Mouse (Mus musculus): ENCODE results near the gene Rnaseh2c. TPM values are rescaled to one million over a fixed set of nuclear protein-coding genes. Genes with fewer than 3 reads are reported as not detected.

Rnaseh2c gene
- polyA plus RNA-seq, 1 experiment from 2014 or later, result 102 TPM

- H3K9ac ChIP-seq, result no peak overlapping the region
- no peaks in the 10 kb centered on the region for H3K4me1 ChIP-seq (replicated peaks)
- no peaks in the 10 kb centered on the region for H3K9me3 ChIP-seq (replicated peaks)
- H3K4me3 ChIP-seq, result no peak overlapping the region
- WGBS, result 68% methylated on average over 4 of the region's 4 CpGs
- H3K27me3 ChIP-seq (replicated peaks), result 0 out of 2 replicates have a peak, but pooled peaks cover 2% of the 10 kb centered on the region
- no peaks in the 10 kb centered on the region for H3K36me3 ChIP-seq
- H3K27ac ChIP-seq (ENCODE audit: poor library complexity, severe bottlenecking), result no peak overlapping the region
- no peak for ATAC-seq (ENCODE audit: insufficient number of reproducible peaks, low FRiP score)
- no peak overlapping the region for H3K4me2 ChIP-seq
Observed at GRCm38 (mm10) chr19:5579971-5580370, 21.7 kb upstream of the Rnaseh2c start.

DNA sequence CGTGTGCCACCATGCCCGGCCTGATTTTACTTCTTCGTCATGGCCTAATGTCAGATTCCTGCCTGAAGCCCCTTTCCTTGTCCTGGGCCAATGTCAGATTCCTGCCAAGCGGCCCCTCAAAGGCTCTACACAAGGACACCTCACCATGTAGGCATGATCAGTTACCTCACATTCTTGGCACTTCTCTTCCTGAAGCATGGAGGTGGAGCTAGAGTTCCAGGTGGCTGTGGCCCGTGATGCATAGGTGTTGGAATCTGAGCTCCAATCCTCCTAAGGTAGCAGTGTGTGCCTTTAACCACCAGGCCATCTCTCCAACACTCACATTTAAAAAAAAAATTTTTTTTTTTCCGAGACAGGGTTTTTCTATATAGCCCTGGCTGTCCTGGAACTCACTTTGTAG lies 20.9 kb upstream of the Rnaseh2c start:
- Histone ChIP-seq H3K4me1 (replicated peaks) (no peaks in the 10 kb centered on the region), H3K4me2 (no peak overlapping the region), H3K27me3 (replicated peaks) (0 out of 2 replicates have a peak, but pooled peaks cover 8% of the 10 kb centered on the region), H3K27ac (ENCODE audit: poor library complexity, severe bottlenecking) (no peak overlapping the region), H3K9me3 (replicated peaks) (no peaks in the 10 kb centered on the region), H3K4me3 (no peak overlapping the region), H3K36me3 (no peaks in the 10 kb centered on the region), H3K9ac (no peak overlapping the region)
- WGBS, result 75% methylated on average over 6 of the region's 6 CpGs
- no peak for ATAC-seq (ENCODE audit: insufficient number of reproducible peaks, low FRiP score)

DNA sequence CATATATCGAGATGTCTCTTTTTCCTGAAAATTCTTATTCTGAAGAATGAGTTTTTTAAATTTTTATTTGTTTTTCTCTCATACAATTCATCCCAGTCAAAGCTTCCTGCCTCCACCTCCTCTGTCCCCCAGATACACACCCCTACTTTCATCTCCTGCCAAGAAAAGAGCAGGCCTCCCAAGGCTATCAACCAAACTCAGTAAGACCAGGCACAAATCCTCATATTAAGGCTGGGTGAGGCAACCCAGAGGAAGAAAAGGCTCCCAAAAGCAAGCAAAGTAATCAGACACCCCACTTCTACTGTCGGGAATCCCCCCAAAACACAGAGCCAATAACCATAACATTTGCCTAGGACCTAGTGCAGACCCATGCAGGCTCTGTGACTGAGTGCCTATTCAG lies 19.7 kb upstream of the Rnaseh2c start:
- WGBS, result 57% methylated on average over 2 of the region's 2 CpGs
- no peak for ATAC-seq (ENCODE audit: insufficient number of reproducible peaks, low FRiP score)
- H3K4me2 ChIP-seq, result no peak overlapping the region

GRCm38 (mm10) chr19:5589159-5589558 lies 12.5 kb upstream of the Rnaseh2c start:
- H3K4me3 ChIP-seq, result no peak overlapping the region
- no peaks in the 10 kb centered on the region for H3K36me3 ChIP-seq
- no peak overlapping the region for H3K27ac ChIP-seq (ENCODE audit: poor library complexity, severe bottlenecking)
- H3K27me3 ChIP-seq (replicated peaks), result 0 out of 2 replicates have a peak, but pooled peaks cover 8% of the 10 kb centered on the region
- H3K9ac ChIP-seq, result no peak overlapping the region
- H3K4me2 ChIP-seq, result no peak overlapping the region
- no peaks in the 10 kb centered on the region for H3K4me1 ChIP-seq (replicated peaks)
- ATAC-seq (ENCODE audit: insufficient number of reproducible peaks, low FRiP score), result no peak
- 66% methylated on average over 9 of the region's 9 CpGs for WGBS
- H3K9me3 ChIP-seq (replicated peaks), result no peaks in the 10 kb centered on the region

More for the DNA sequence above, 19.7 kb upstream of the Rnaseh2c start:
- Histone ChIP-seq H3K27me3 (replicated peaks) (0 out of 2 replicates have a peak, but pooled peaks cover 8% of the 10 kb centered on the region), H3K9ac (no peak overlapping the region), H3K4me3 (no peak overlapping the region), H3K9me3 (replicated peaks) (no peaks in the 10 kb centered on the region), H3K4me1 (replicated peaks) (no peaks in the 10 kb centered on the region), H3K36me3 (no peaks in the 10 kb centered on the region), H3K27ac (ENCODE audit: poor library complexity, severe bottlenecking) (no peak overlapping the region)

- H3K27me3 ChIP-seq (replicated peaks), result no peaks in the 10 kb centered on the region
- WGBS, result 83% methylated on average over 6 of the region's 6 CpGs
Observed at GRCm38 (mm10) chr19:5591888-5592287, 9.8 kb upstream of the Rnaseh2c start.

DNA sequence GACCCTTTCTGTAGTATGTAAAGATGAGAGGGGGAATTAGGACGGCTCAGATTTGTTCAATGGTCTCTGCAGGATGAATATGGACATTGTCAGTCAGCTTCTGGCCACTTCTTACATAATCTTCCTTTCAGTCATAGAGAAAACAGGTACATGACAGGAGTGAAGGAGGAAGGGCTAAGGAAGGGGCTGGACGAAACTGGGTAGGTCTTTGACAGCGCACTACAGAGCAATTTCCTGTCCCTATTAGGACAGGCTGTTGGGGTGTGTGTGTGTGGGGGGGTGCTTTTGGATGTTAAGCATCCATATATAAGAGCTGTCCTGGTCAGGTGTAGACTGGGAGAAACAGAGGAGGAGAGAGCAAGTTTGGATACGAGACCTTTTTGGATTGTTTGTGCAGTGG lies 2.4 kb upstream of the Rnaseh2c start:
- Histone ChIP-seq H3K9ac (no peak overlapping the region), H3K4me3 (no peak overlapping the region), H3K4me1 (replicated peaks) (peaks cover 10% of the 10 kb centered on the region), H3K36me3 (peaks cover 15% of the 10 kb centered on the region), H3K9me3 (replicated peaks) (no peaks in the 10 kb centered on the region), H3K4me2 (no peak overlapping the region), H3K27ac (ENCODE audit: poor library complexity, severe bottlenecking) (no peak overlapping the region), H3K27me3 (replicated peaks) (peaks cover 6% of the 10 kb centered on the region; the same call in 1 of the 2 replicates)
- ATAC-seq (ENCODE audit: insufficient number of reproducible peaks, low FRiP score), result no peak
- 77% methylated on average over 4 of the region's 4 CpGs for WGBS

More at GRCm38 (mm10) chr19:5591888-5592287, 9.8 kb upstream of the Rnaseh2c start:
- ATAC-seq (ENCODE audit: insufficient number of reproducible peaks, low FRiP score), result no peak
- no peaks in the 10 kb centered on the region for H3K4me1 ChIP-seq (replicated peaks)
- no peak overlapping the region for H3K4me2 ChIP-seq
- H3K36me3 ChIP-seq, result no peaks in the 10 kb centered on the region
- H3K9ac ChIP-seq, result no peak overlapping the region
- no peak overlapping the region for H3K27ac ChIP-seq (ENCODE audit: poor library complexity, severe bottlenecking)
- H3K4me3 ChIP-seq, result no peak overlapping the region
- no peaks in the 10 kb centered on the region for H3K9me3 ChIP-seq (replicated peaks)

DNA sequence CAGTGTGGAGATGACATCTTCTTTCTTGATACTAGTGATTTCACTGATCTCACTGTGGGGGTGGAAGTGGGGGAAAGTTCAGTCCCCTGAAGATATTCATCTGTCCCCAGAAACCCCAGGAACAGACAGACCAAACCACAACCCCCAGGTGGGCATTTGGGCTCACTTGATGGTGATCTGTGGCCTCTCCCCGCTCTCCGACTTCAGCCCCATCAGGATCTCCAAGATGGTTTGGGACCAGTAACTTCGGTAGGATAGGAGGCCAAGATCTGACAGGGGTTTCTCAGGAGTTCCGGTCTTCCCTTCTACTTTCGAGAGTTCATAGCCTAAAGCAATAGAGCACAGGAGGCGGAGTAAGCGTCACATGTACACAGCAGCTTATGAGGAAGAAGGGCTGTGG lies 2.0 kb downstream of the Rnaseh2c start:
- no peak overlapping the region for H3K4me2 ChIP-seq
- peaks cover 16% of the 10 kb centered on the region for H3K4me1 ChIP-seq (replicated peaks)
- H3K36me3 ChIP-seq, result peaks cover 59% of the 10 kb centered on the region
- no peak overlapping the region for H3K9ac ChIP-seq
- 89% methylated on average over 7 of the region's 7 CpGs for WGBS
- H3K27me3 ChIP-seq (replicated peaks), result no peaks in the 10 kb centered on the region
- H3K9me3 ChIP-seq (replicated peaks), result no peaks in the 10 kb centered on the region
- H3K4me3 ChIP-seq, result no peak overlapping the region
- H3K27ac ChIP-seq (ENCODE audit: poor library complexity, severe bottlenecking), result no peak overlapping the region
- no peak for ATAC-seq (ENCODE audit: insufficient number of reproducible peaks, low FRiP score)

DNA sequence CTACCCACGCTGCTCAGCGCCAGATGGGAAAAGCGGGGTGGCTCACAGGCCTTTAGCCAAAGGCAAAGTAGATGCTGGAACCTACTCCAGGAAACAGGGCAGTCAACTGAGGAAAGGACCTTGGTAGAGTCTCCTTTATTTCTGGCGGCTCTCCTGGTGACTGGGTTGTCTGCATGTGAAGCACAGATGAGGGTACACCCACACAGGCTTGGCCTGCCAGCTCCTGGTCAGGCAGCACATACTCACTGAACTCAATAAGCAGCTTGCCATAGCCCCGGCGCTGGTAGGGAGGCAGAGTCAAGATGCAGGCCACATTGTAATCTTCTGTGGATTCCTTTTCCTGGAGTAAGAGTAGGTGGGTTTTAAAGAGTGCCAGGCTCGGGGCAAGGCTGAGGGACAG lies 3.5 kb downstream of the Rnaseh2c start:
- H3K27me3 ChIP-seq (replicated peaks), result no peaks in the 10 kb centered on the region
- H3K27ac ChIP-seq (ENCODE audit: poor library complexity, severe bottlenecking), result no peak overlapping the region
- ATAC-seq (ENCODE audit: insufficient number of reproducible peaks, low FRiP score), result no peak
- H3K4me1 ChIP-seq (replicated peaks), result peaks cover 22% of the 10 kb centered on the region
- 92% methylated on average over 7 of the region's 7 CpGs for WGBS
- no peak overlapping the region for H3K9ac ChIP-seq
- H3K4me2 ChIP-seq, result no peak overlapping the region
- peaks cover 62% of the 10 kb centered on the region for H3K36me3 ChIP-seq
- no peak overlapping the region for H3K4me3 ChIP-seq
- no peaks in the 10 kb centered on the region for H3K9me3 ChIP-seq (replicated peaks)

DNA sequence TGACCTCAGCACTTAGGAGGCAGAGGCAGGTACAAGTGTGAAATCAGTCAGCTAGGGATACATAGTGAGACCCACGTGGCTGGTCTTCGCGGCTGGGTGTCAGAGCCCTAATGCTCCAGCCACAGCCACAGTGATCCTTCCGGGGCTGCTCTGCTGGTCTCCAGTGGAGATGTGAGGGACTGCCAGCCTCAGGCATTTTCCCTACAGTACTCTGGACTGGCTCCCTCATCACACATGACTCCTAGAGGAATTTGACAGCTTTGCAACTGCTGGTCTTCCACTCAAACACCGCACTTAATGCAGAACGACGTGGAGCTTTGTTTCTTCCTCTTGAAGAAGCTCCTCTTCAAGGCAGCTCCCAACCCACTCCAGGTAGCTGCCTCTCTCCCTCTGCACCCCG lies 4.5 kb downstream of the Rnaseh2c start:
- Histone ChIP-seq H3K36me3 (peaks cover 62% of the 10 kb centered on the region), H3K27ac (ENCODE audit: poor library complexity, severe bottlenecking) (no peak overlapping the region), H3K4me3 (no peak overlapping the region), H3K4me1 (replicated peaks) (peaks cover 27% of the 10 kb centered on the region), H3K9me3 (replicated peaks) (no peaks in the 10 kb centered on the region), H3K9ac (no peak overlapping the region), H3K27me3 (replicated peaks) (no peaks in the 10 kb centered on the region), H3K4me2 (no peak overlapping the region)
- no peak for ATAC-seq (ENCODE audit: insufficient number of reproducible peaks, low FRiP score)
- WGBS, result 74% methylated on average over 8 of the region's 8 CpGs

DNA sequence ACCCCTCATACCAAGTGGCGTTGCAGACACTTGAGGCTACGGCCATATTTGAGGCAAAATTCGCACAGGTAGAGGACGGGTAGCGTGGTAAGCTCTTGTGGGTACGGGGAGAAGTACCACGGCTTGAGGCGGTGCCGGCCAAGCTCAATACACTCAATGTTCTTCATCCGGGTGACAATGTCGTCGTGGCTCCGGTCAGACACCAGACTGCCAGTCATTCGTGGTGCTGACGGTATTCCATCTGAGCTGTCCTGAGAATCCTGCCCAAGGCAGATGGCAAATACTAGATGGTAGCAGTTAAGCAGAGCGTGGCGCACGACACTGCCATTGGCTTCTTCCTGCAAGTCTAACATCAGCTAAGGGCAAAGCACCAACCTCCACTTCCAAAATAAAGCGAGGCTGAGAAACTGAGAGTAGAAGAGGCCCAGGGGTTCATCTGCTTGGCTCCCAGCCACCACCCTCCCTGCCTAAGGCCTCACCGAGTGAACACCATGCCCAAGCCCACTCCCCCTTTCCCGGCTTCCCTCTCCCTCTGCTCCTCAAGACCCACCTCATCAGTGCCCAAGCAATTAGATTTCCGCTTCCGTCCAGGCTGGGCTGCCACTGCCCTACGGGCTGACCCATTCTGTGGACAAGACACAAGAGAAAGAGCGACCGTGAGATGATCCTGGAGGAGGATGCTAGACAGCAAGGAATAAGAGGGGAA lies 6.2 kb downstream of the Rnaseh2c start:
- no peak overlapping the region for H3K4me3 ChIP-seq
- H3K9ac ChIP-seq, result no peak overlapping the region
- H3K27me3 ChIP-seq (replicated peaks), result no peaks in the 10 kb centered on the region
- H3K36me3 ChIP-seq, result peaks cover 61% of the 10 kb centered on the region
- no peaks in the 10 kb centered on the region for H3K9me3 ChIP-seq (replicated peaks)
- no peak for ATAC-seq (ENCODE audit: insufficient number of reproducible peaks, low FRiP score)
- H3K4me2 ChIP-seq, result no peak overlapping the region
- WGBS, result 95% methylated on average over 26 of the region's 26 CpGs
- no peak overlapping the region for H3K27ac ChIP-seq (ENCODE audit: poor library complexity, severe bottlenecking)
- peaks cover 22% of the 10 kb centered on the region for H3K4me1 ChIP-seq (replicated peaks)

- 92% methylated on average over 13 of the region's 13 CpGs for WGBS
- no peak overlapping the region for H3K27ac ChIP-seq (ENCODE audit: poor library complexity, severe bottlenecking)
- H3K4me2 ChIP-seq, result peak overlapping the region; percentile 75
- peak overlapping the region; percentile 69 for H3K4me3 ChIP-seq
- H3K4me1 ChIP-seq (replicated peaks), result peaks cover 17% of the 10 kb centered on the region
- H3K9me3 ChIP-seq (replicated peaks), result no peaks in the 10 kb centered on the region
- no peak for ATAC-seq (ENCODE audit: insufficient number of reproducible peaks, low FRiP score)
- no peaks in the 10 kb centered on the region for H3K27me3 ChIP-seq (replicated peaks)
- 0 out of 2 replicates have a peak overlapping the region, but pooled peaks have one; percentile 75 for H3K9ac ChIP-seq
- peaks cover 52% of the 10 kb centered on the region for H3K36me3 ChIP-seq
Observed at GRCm38 (mm10) chr19:5608707-5609106, 7.0 kb downstream of the Rnaseh2c start.

DNA sequence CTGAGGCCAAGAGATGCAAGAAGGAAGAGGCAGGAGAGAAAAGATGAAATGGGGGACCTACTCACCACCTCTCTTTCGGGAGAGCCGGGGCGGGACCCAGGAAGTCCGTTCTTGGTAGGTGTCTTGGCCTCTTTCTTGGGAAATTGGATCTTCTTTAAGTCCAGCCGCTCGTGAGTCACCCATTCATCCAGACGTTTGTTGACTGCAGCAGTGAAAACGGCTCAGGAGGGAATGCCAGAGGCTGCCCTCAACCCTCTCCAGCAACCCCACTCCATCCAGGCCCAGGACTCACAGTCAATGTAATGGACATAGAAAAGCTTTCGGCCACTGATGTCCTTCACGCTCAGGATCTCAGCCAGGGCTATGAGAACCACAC lies 7.5 kb downstream of the Rnaseh2c start:
- Histone ChIP-seq H3K27me3 (replicated peaks) (no peaks in the 10 kb centered on the region), H3K9me3 (replicated peaks) (no peaks in the 10 kb centered on the region), H3K27ac (ENCODE audit: poor library complexity, severe bottlenecking) (peak overlapping the region; percentile 94), H3K4me2 (peak overlapping the region; percentile 75), H3K4me3 (peak overlapping the region; percentile 69), H3K9ac (peak overlapping the region; percentile 75), H3K36me3 (peaks cover 48% of the 10 kb centered on the region), H3K4me1 (replicated peaks) (peaks cover 17% of the 10 kb centered on the region)
- 58% methylated on average over 10 of the region's 10 CpGs for WGBS
- no peak for ATAC-seq (ENCODE audit: insufficient number of reproducible peaks, low FRiP score)
